Mouse (Mus musculus) MEL (cell line): ENCODE results near the gene Pax8. TPM values are rescaled to one million over a fixed set of nuclear protein-coding genes. Genes with fewer than 3 reads are reported as not detected.

Experiments used
- DNase-seq: peaks from one replicate; pipeline ENCODE4 v3.0.0; 2011; ENCODE audit warnings: low read depth, low spot score
- H3K27ac ChIP-seq: 2 replicates; pipeline ENCODE4 v1.5.1; 2012; ENCODE audit warnings: low read depth, mild to moderate bottlenecking, control low read depth, low read length, moderate library complexity; ENCODE audit not compliant: control insufficient read depth
- H3K27me3 ChIP-seq, 2 experiments: fragments of 150-350 bp in 1 of 2; sonication (generic) in 1 of 2; 2 replicates each; pipeline ENCODE4 v1.6.1; 2012; ENCODE audit warnings: low read length in 2 of 2, mild to moderate bottlenecking in 2 of 2, improper control_type of control experiment in 1 of 2, moderate library complexity in 1 of 2; ENCODE audit not compliant: insufficient read depth in 2 of 2, control insufficient read depth in 1 of 2
- H3K36me3 ChIP-seq, 2 experiments: 2 replicates each; pipeline ENCODE4 v1.6.1; 2012 to 2014; ENCODE audit warnings: low read length in 2 of 2, improper control_type of control experiment in 1 of 2, inconsistent platforms in 1 of 2, mild to moderate bottlenecking in 1 of 2; ENCODE audit not compliant: insufficient read depth in 2 of 2, control insufficient read depth in 1 of 2
- H3K4me1 ChIP-seq, 2 experiments: fragments of 150-350 bp in 1 of 2; sonication (generic) in 1 of 2; 2 replicates each; pipeline ENCODE4 v1.6.1; 2012; ENCODE audit warnings: low read length in 2 of 2, improper control_type of control experiment in 1 of 2, mild to moderate bottlenecking in 1 of 2; ENCODE audit not compliant: insufficient read depth in 2 of 2, control insufficient read depth in 1 of 2
- H3K4me3 ChIP-seq, 2 experiments: fragments of 150-350 bp in 1 of 2; sonication (generic) in 1 of 2; 2 replicates each; pipeline ENCODE4 v1.5.1; 2012; ENCODE audit warnings: low read depth in 2 of 2, low read length in 2 of 2, mild to moderate bottlenecking in 2 of 2, moderate library complexity in 2 of 2, control low read depth in 1 of 2, improper control_type of control experiment in 1 of 2; ENCODE audit not compliant: control insufficient read depth in 1 of 2, insufficient read depth in 1 of 2
- H3K79me2 ChIP-seq: 2 replicates; pipeline ENCODE4 v1.6.1; 2012; ENCODE audit warnings: mild to moderate bottlenecking, low read length, moderate library complexity; ENCODE audit not compliant: control insufficient read depth, poor library complexity, insufficient read depth
- H3K9ac ChIP-seq: 2 replicates; pipeline ENCODE4 v1.6.1; 2012; ENCODE audit warnings: low read depth, mild to moderate bottlenecking, control low read depth, low read length, moderate library complexity; ENCODE audit not compliant: control insufficient read depth, poor library complexity, severe bottlenecking
- H3K9me3 ChIP-seq: fragments of 150-350 bp; sonication (generic); replicated peaks from 2 replicates; pipeline ENCODE4 v1.6.1; 2012; ENCODE audit warnings: mild to moderate bottlenecking, low read length, improper control_type of control experiment, moderate library complexity; ENCODE audit not compliant: insufficient read depth
- ELF1 ChIP-seq: IDR thresholded peaks from 2 replicates; pipeline ENCODE4 v1.6.1; 2014; ENCODE audit warnings: low read depth, mild to moderate bottlenecking, inconsistent platforms, low read length, improper control_type of control experiment, moderate library complexity
- JUND ChIP-seq: IDR thresholded peaks from 2 replicates; pipeline ENCODE4 v1.6.1; 2011; ENCODE audit warnings: low read depth, mild to moderate bottlenecking, improper control_type of control experiment, low read length
- KAT2A ChIP-seq: conservative IDR thresholded peaks from 2 replicates; pipeline ENCODE4 v1.6.1; 2012; ENCODE audit warnings: low read depth, low read length, improper control_type of control experiment, inconsistent platforms
- MAFK ChIP-seq: IDR thresholded peaks from 2 replicates; pipeline ENCODE4 v1.6.1; 2011; ENCODE audit warnings: low read depth, mild to moderate bottlenecking, low read length, improper control_type of control experiment, borderline replicate concordance
- MAZ ChIP-seq: IDR thresholded peaks from 2 replicates; pipeline ENCODE4 v1.6.1; 2012; ENCODE audit warnings: low read depth, mild to moderate bottlenecking, inconsistent platforms, low read length, improper control_type of control experiment
- MXI1 ChIP-seq: IDR thresholded peaks from 2 replicates; pipeline ENCODE4 v1.6.1; 2011; ENCODE audit warnings: mild to moderate bottlenecking, low read depth, low read length, improper control_type of control experiment
- NELFE ChIP-seq: IDR thresholded peaks from 2 replicates; pipeline ENCODE4 v1.6.1; 2011; ENCODE audit warnings: low read depth, low read length, improper control_type of control experiment
- NRF1 ChIP-seq: IDR thresholded peaks from 2 replicates; pipeline ENCODE4 v1.6.1; 2014; ENCODE audit warnings: low read depth, mild to moderate bottlenecking, inconsistent platforms, low read length, improper control_type of control experiment, moderate library complexity; ENCODE audit not compliant: poor library complexity, insufficient read depth, severe bottlenecking
- SMC3 ChIP-seq: IDR thresholded peaks from 2 replicates; pipeline ENCODE4 v1.6.1; 2011; ENCODE audit warnings: low read depth, low read length, improper control_type of control experiment
- TBP ChIP-seq: IDR thresholded peaks from 2 replicates; pipeline ENCODE4 v1.8.0; 2011; ENCODE audit warnings: low read depth, low read length, improper control_type of control experiment
- TCF12 ChIP-seq: IDR thresholded peaks from 2 replicates; pipeline ENCODE4 v1.6.1; 2014; ENCODE audit warnings: low read depth, mild to moderate bottlenecking, inconsistent platforms, low read length, improper control_type of control experiment, moderate library complexity
- UBTF ChIP-seq: IDR thresholded peaks from 2 replicates; pipeline ENCODE4 v1.6.1; 2012; ENCODE audit warnings: low read depth, mild to moderate bottlenecking, inconsistent platforms, low read length, improper control_type of control experiment, moderate library complexity, borderline replicate concordance; ENCODE audit not compliant: insufficient read depth
- USF1 ChIP-seq: IDR thresholded peaks from 2 replicates; pipeline ENCODE4 v1.6.1; 2014; ENCODE audit warnings: low read depth, mild to moderate bottlenecking, inconsistent platforms, low read length, improper control_type of control experiment, moderate library complexity
- ZC3H11A ChIP-seq: IDR thresholded peaks from 2 replicates; pipeline ENCODE4 v1.6.1; 2012; ENCODE audit warnings: low read depth, mild to moderate bottlenecking, inconsistent platforms, low read length, improper control_type of control experiment
- ZKSCAN1 ChIP-seq: IDR thresholded peaks from 2 replicates; pipeline ENCODE4 v1.6.1; 2012; ENCODE audit warnings: low read depth, mild to moderate bottlenecking, inconsistent platforms, low read length, improper control_type of control experiment, moderate library complexity
- ZNF384 ChIP-seq: IDR thresholded peaks from 2 replicates; pipeline ENCODE4 v1.6.1; 2012; ENCODE audit warnings: low read depth, mild to moderate bottlenecking, inconsistent platforms, low read length, improper control_type of control experiment
- polyA plus RNA-seq, 2 experiments: library from polyadenylated mRNA; stranded (reverse) in 1 of 2; unstranded in 1 of 2; fragments of >175 nt in 1 of 2; fragments of >200 nt in 1 of 2; gene quantifications; 2 replicates each; pipeline versions ENCODE4 v1.2.1 to v1.2.4; 2012; ENCODE audit warnings: low replicate concordance in 2 of 2, low read depth in 1 of 2; ENCODE audit not compliant: insufficient read length in 2 of 2, insufficient read depth in 1 of 2, missing spikeins in 1 of 2
- total RNA-seq: library from RNA; depleted of rRNA; stranded (reverse); fragments of 300-350 nt; gene quantifications from 2 replicates; pipeline ENCODE4 v1.2.3, GENCODE M21; 2012; rRNA removed

The Pax8 gene
- not detected in 2 replicates for total RNA-seq
- not detected for polyA plus RNA-seq

GRCm38 (mm10) chr2:24475420-24475819, at the start of gene Pax8:
TSS of gene Pax8 (minus strand) at chr2:24475599.
- Histone ChIP-seq H3K27ac (no peak within 1 kb of the TSS), H3K4me3 (no peak within 1 kb of the TSS), H3K79me2 (no peaks in the 10 kb centered on the region)
- no peak for DNase-seq
- TF ChIP-seq MAFK (no peak), NRF1 (no peak), ELF1 (no peak), TBP (no peak), ZC3H11A (no peak), UBTF (no peak), MXI1 (no peak), KAT2A (no peak)
- TF ChIP-seq, all 39 proteins: peak for 0
- no peak within 1 kb of the TSS for H3K9ac ChIP-seq
- no peaks in the 10 kb centered on the region for H3K36me3 ChIP-seq
- no peaks in the 10 kb centered on the region for H3K27me3 ChIP-seq
- H3K9me3 ChIP-seq, result no peaks in the 10 kb centered on the region
- H3K4me1 ChIP-seq, result no peaks in the 10 kb centered on the region

DNA sequence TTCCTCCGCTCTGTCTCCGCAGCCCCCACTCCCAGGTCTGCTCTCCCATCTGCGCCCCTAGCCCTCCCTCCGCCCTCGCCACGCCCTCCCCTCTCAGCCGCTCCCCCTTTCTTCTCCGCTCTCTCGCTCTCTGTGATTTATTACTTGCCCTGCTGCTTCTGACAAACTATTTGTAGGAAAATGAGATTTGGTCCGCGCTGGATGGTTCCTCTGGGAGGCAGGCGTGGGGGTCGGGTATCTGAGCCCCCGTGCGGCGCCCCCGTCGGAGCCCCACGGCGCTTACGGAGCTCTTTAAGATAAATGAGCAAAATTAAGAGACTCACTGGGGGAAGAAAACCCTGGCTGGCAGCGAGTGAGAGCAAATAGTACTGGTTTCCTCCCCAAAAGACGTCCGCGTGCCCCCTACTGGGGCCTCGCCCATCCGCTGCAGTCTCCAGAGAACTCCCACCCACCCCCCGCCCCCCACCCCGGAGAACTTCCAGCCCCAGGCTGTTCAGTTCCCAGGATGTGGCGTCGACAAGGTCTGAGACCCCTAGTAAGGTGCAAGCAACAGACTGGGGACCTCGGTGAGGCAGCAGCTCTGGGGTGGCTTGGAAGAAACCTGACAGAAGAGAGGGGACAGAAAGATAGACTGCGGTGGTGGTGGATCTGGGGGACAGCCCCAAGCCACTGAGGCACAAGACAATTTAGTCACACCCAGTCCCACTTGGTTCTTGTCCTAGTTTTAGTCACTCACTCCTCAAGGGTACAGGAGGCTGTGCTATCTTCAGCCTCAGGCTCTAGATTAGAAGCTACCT, 46.2 kb upstream of the Pax8 start:
- no peaks in the 10 kb centered on the region for H3K4me1 ChIP-seq
- no peaks in the 10 kb centered on the region; a peak in 1 of 4 replicates for H3K27me3 ChIP-seq
- H3K27ac ChIP-seq, result no peak overlapping the region
- no peaks in the 10 kb centered on the region for H3K9me3 ChIP-seq
- no peaks in the 10 kb centered on the region for H3K36me3 ChIP-seq
- TF ChIP-seq NELFE, result no peak
- TF ChIP-seq JUND, result no peak
- no peak for TF ChIP-seq USF1
- no peak for TF ChIP-seq ZNF384
- TF ChIP-seq UBTF, result no peak
- TF ChIP-seq TCF12, result no peak
- no peak for TF ChIP-seq ELF1
- no peak for TF ChIP-seq ZKSCAN1
- TF ChIP-seq SMC3, result no peak
- TF ChIP-seq MAZ, result no peak
- TF ChIP-seq, all 39 proteins: peak for 0
- Histone ChIP-seq H3K79me2 (no peaks in the 10 kb centered on the region), H3K9ac (no peak overlapping the region), H3K4me3 (no peak overlapping the region)
- no peak for DNase-seq
